Mouse (Mus musculus) heart, postnatal 0 days (tissue): ENCODE results near the gene Trip11. TPM values are rescaled to one million over a fixed set of nuclear protein-coding genes. Genes with fewer than 3 reads are reported as not detected.
A peak's percentile ranks its signal among the peaks of the same experiment; 100 is the strongest.

Experiments
- ATAC-seq: fragments of 200-750 bp; cut with Nextera tagmentation; 2 replicates; pipeline ENCODE4 v1.8.0; 2017; ENCODE audit warnings: low read depth, moderate number of reproducible peaks, moderate library complexity; ENCODE audit not compliant: insufficient read depth
- DNase-seq: peaks from one replicate; pipeline ENCODE4 v3.0.0-alpha.2; 2016; ENCODE audit warnings: low spot score
- H3K27ac ChIP-seq: fragments of 300-500 bp; sonication (generic); 2 replicates; pipeline ENCODE4 v1.5.1; 2014; ENCODE audit warnings: low read depth, mild to moderate bottlenecking
- H3K27me3 ChIP-seq: fragments of 300-500 bp; sonication (generic); 2 replicates; pipeline ENCODE4 v1.6.1; 2014; ENCODE audit warnings: low read length, mixed read lengths; ENCODE audit not compliant: control insufficient read depth, insufficient read depth
- H3K36me3 ChIP-seq: fragments of 300-500 bp; sonication (generic); replicated peaks from 2 replicates; pipeline ENCODE4 v1.6.1; 2014; ENCODE audit warnings: low read length, mixed read lengths; ENCODE audit not compliant: control insufficient read depth, insufficient read depth
- H3K4me1 ChIP-seq: fragments of 300-500 bp; sonication (generic); 2 replicates; pipeline ENCODE4 v1.6.1; 2014; ENCODE audit warnings: antibody characterized with exemption; ENCODE audit not compliant: control insufficient read depth, insufficient read depth
- H3K4me2 ChIP-seq: fragments of 300-500 bp; sonication (generic); 2 replicates; pipeline ENCODE4 v1.6.1; 2014; ENCODE audit warnings: low read depth, mild to moderate bottlenecking, low read length, moderate library complexity
- H3K4me3 ChIP-seq: fragments of 300-500 bp; sonication (generic); 2 replicates; pipeline ENCODE4 v1.5.1; 2014; ENCODE audit warnings: low read depth, low read length
- H3K9ac ChIP-seq: fragments of 300-500 bp; sonication (generic); replicated peaks from 2 replicates; pipeline ENCODE4 v1.6.1; 2014; ENCODE audit warnings: low read depth, low read length, mixed read lengths
- H3K9me3 ChIP-seq: fragments of 300-500 bp; sonication (generic); replicated peaks from 2 replicates; pipeline ENCODE4 v1.6.1; 2016; ENCODE audit warnings: low read length; ENCODE audit not compliant: control insufficient read depth
- CTCF ChIP-seq: IDR thresholded peaks from 2 replicates; pipeline ENCODE4 v1.5.1; 2016; ENCODE audit warnings: antibody characterized with exemption, control low read depth, low read depth
- EP300 ChIP-seq: IDR thresholded peaks from 2 replicates; pipeline ENCODE4 v1.6.1; 2016; ENCODE audit warnings: antibody characterized with exemption, low read depth
- WGBS: fragments of 180-500 bp; shearing (Covaris S2); extraction: QIAGEN DNeasy Blood & Tissue Kit; methylation state at CpG from one replicate; pipeline ENCODE4 v1.1.7; 2014; 5-methylcytosine and 5-hydroxymethylcytosine counted together
- polyA plus RNA-seq: library from polyadenylated mRNA; unstranded; fragments of >200 nt; fragmentation: Nextera tagmentation; extraction: Ambion mirVana; gene quantifications from 2 replicates; pipeline ENCODE4 v1.2.1, GENCODE M21; 2015
- total RNA-seq: library from RNA; depleted of rRNA; stranded (reverse); fragments of >200 nt; gene quantifications from 2 replicates; pipeline ENCODE4 v1.2.3, GENCODE M21; 2014; ENCODE audit warnings: low replicate concordance

The Trip11 gene
- total and polyA plus RNA-seq, 2 experiments from 2014 or later = 20.7 to 23.4 TPM

DNA sequence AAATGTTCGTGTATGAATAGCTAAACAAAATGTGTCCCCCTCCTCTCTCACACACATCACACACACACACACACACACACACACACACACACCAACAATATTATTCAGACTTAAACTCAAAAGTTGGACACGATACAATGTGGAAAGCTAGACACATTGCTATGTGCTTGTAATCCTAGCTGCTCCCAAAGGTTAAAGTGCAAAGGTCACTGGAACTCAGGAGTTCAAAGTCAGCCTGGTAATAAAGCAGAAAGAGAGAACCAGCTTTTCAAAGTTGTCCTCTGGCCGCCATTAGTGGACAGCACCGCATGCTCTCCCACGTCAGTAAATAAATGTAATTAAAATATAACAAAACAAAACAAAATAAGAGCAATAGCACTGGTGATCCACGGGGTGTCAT lies 97.3 kb downstream of the Trip11 start:
- Histone ChIP-seq H3K27me3 (peaks cover 4% of the 10 kb centered on the region; the same call in 1 of the 2 replicates), H3K36me3 (no peaks in the 10 kb centered on the region), H3K27ac (no peak overlapping the region), H3K4me1 (0 out of 2 replicates have a peak, but pooled peaks cover 6% of the 10 kb centered on the region), H3K4me2 (no peak overlapping the region), H3K4me3 (no peak overlapping the region), H3K9me3 (no peaks in the 10 kb centered on the region), H3K9ac (no peak overlapping the region)
- 82% methylated on average over 6 of the region's 6 CpGs for WGBS
- DNase-seq (no peak), ATAC-seq (no peak)
- no peak for TF ChIP-seq EP300
- no peak for TF ChIP-seq CTCF

DNA sequence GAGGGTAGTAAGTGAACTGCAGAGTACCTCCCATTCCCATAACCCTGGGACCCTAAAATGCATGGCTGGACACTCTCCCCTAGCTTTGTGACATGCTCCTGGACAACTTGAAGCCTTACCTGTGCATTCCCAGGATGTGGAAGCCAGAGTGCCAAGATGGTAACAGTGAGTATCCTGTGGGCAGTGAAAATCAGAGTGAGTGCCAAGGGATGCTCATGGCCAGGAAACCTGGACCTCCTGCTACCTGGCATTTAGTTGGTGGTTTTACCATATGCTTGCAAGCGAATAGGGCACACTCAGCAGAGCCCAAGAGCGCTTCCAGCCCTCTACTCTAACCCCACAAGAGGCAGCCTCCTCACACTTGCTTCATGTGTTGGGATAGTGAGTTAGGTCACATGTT lies 98.6 kb downstream of the Trip11 start:
- DNase-seq = no peak
- no peak for ATAC-seq
- no peaks in the 10 kb centered on the region for H3K36me3 ChIP-seq
- TF ChIP-seq EP300 (no peak), CTCF (no peak)
- no peak overlapping the region for H3K9ac ChIP-seq
- H3K4me3 ChIP-seq = no peak overlapping the region
- no peak overlapping the region for H3K27ac ChIP-seq
- peaks cover 4% of the 10 kb centered on the region; the same call in 1 of the 2 replicates for H3K27me3 ChIP-seq
- H3K4me2 ChIP-seq = no peak overlapping the region
- no peaks in the 10 kb centered on the region for H3K9me3 ChIP-seq
- 82% methylated on average over 2 of the region's 2 CpGs for WGBS
- 0 out of 2 replicates have a peak, but pooled peaks cover 5% of the 10 kb centered on the region for H3K4me1 ChIP-seq

DNA sequence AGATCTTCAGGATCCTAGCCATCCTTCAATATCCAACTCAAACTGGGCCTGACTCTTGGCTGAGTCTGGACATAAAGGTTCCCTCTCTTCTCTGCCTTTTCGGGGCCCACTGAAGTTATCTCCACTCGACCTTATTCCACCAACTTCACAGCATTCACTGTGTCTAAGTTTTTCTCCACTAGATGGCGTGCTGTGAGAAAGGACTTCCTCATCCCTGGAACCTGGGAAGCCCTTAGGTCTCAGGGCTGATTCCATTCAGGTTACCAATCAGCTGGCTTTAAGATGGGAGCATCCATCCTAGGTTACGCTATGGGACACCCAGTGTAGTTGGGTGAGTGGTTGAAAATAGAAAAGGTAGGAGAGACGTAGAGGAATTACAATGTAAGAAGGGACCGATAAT lies 101.9 kb downstream of the Trip11 start:
- H3K36me3 ChIP-seq = no peaks in the 10 kb centered on the region
- no peak overlapping the region for H3K4me3 ChIP-seq
- ATAC-seq (no peak), DNase-seq (no peak)
- H3K27me3 ChIP-seq = no peaks in the 10 kb centered on the region
- no peak overlapping the region for H3K9ac ChIP-seq
- H3K4me1 ChIP-seq = no peaks in the 10 kb centered on the region
- TF ChIP-seq EP300 (no peak), CTCF (peak; percentile 56)
- WGBS = 55% methylated on average over 6 of the region's 6 CpGs
- no peak overlapping the region for H3K4me2 ChIP-seq
- H3K27ac ChIP-seq = no peak overlapping the region
- no peaks in the 10 kb centered on the region for H3K9me3 ChIP-seq

DNA sequence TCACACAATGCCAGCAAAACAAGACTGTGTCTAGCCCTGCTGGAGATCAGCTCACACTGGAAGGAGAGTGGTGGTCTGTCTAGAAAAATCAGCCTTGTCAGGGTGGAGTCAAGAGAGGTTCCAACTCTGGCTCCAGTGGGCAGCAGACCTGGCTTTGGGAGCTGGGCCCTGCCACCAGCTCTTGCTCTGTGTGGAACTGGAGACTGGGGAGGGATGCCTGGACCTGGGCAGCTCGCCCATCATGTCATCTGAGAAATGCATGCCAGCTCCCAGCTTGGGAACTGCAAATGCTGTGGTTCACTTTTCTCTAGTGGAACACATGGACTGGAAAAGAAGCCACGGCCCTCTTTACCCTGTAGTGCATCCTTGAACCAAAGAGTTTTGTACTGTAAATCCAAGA lies 102.6 kb downstream of the Trip11 start:
- Histone ChIP-seq H3K27me3 (no peaks in the 10 kb centered on the region), H3K9ac (no peak overlapping the region), H3K4me2 (no peak overlapping the region), H3K4me3 (no peak overlapping the region), H3K36me3 (no peaks in the 10 kb centered on the region), H3K9me3 (no peaks in the 10 kb centered on the region), H3K4me1 (no peaks in the 10 kb centered on the region), H3K27ac (no peak overlapping the region)
- TF ChIP-seq CTCF = no peak
- no peak for TF ChIP-seq EP300
- DNase-seq = no peak
- WGBS = 46% methylated on average over 2 of the region's 2 CpGs
- ATAC-seq = no peak

DNA sequence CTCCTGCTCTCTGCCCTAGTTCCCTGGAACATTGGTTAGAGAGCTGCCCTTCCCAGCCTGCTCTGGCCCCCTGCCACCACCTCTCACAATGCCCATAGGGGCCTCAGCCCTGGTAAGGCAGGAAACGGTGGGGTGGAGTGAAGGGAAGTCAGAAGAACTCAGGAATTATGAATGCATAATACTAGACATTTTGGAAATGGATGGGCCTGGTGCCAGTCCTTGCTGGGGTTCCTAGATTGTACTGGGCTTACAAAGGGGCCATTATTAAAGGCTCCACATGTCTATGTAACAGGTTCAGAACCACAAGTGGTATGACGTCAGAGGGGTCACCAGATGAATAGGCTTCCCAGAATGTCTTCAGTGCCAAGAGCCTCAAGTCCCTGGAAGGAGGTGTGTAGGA lies 105.7 kb downstream of the Trip11 start:
- WGBS = 31% methylated on average over 2 of the region's 2 CpGs
- H3K4me2 ChIP-seq = no peak overlapping the region
- TF ChIP-seq CTCF (no peak), EP300 (no peak)
- no peaks in the 10 kb centered on the region for H3K4me1 ChIP-seq
- H3K4me3 ChIP-seq = no peak overlapping the region
- ATAC-seq = peak; percentile 48; the same call in 1 of the 2 replicates
- no peaks in the 10 kb centered on the region for H3K36me3 ChIP-seq
- H3K9me3 ChIP-seq = no peaks in the 10 kb centered on the region
- no peak overlapping the region for H3K27ac ChIP-seq
- no peak overlapping the region for H3K9ac ChIP-seq
- no peak for DNase-seq
- H3K27me3 ChIP-seq = no peaks in the 10 kb centered on the region

DNA sequence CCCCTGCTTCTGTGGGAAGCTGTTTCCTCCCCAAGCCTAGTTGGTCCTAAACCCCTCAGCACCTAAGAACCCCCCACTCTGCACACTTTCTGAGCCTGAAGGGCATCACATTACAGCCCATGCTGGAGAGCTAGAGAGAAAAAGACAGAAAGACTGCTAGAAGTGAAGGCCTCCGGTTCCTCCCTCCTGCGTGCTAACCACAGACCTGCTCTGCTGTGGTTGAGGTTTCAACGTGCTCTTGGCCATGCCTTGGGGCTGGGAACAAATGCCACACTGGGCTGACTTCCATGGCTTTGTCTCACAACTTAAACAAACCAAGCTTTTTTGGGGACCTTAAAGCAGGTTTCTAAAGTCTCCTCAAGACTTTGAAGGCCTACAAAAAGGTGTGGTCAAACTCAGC lies 110.6 kb downstream of the Trip11 start:
- H3K9ac ChIP-seq = no peak overlapping the region
- H3K4me3 ChIP-seq = no peak overlapping the region
- no peak overlapping the region for H3K4me2 ChIP-seq
- H3K36me3 ChIP-seq = no peaks in the 10 kb centered on the region
- TF ChIP-seq CTCF (no peak), EP300 (no peak)
- WGBS = 76% methylated on average over 3 of the region's 3 CpGs
- DNase-seq = no peak
- H3K9me3 ChIP-seq = no peaks in the 10 kb centered on the region
- H3K4me1 ChIP-seq = no peaks in the 10 kb centered on the region
- H3K27me3 ChIP-seq = no peaks in the 10 kb centered on the region
- no peak for ATAC-seq
- H3K27ac ChIP-seq = no peak overlapping the region
